Mouse (Mus musculus) common myeloid progenitor, adult 5-6 weeks (primary cell): Measurements from ENCODE around the gene Bsx. TPM values are rescaled to one million over a fixed set of nuclear protein-coding genes. Genes with fewer than 3 reads are reported as not detected.

Source experiments
- ATAC-seq: replicated peaks from 2 replicates; pipeline ENCODE4 v1.8.0; 2016; ENCODE audit warnings: low read depth, mild to moderate bottlenecking, moderate TSS enrichment, inconsistent platforms; ENCODE audit not compliant: poor library complexity, severe bottlenecking
- total RNA-seq: library from RNA; stranded (forward); fragments of 200-1000, 187-1606 nt; gene quantifications from 2 replicates; pipeline ENCODE4 v1.2.3, GENCODE M21; 2017

The Bsx gene
- not detected in 2 replicates for total RNA-seq

- peak; percentile 77 for ATAC-seq
Observed at GRCm38 (mm10) chr9:40873556-40874470, at the start of gene Bsx. Bsx (plus strand) TSS chr9:40874127.

- ATAC-seq = no peak
Observed at GRCm38 (mm10) chr9:40825601-40826000, 48.3 kb upstream of the Bsx start.

GRCm38 (mm10) chr9:40827366-40827765, 46.6 kb upstream of the Bsx start:
- ATAC-seq = no peak

DNA sequence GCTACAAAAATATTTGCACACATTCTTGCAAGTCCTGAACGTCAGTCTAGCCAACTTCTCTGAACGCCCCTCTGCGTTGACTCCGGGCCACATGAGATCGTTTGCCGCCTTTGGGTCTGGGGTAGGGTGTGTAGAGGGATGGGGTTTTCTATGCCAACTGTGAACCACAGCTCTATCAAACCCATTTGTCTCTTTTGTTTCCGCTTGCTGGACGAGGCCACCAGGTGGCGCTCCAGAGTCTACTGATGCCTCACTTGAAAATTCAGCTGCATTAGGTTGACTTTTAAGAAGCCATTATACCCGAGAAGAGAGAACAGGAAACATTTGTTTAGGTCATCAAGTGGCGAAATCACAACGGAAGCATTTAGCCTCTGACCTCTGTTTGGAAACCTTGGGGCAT, 39.4 kb upstream of the Bsx start:
- ATAC-seq = peak; percentile 89

DNA sequence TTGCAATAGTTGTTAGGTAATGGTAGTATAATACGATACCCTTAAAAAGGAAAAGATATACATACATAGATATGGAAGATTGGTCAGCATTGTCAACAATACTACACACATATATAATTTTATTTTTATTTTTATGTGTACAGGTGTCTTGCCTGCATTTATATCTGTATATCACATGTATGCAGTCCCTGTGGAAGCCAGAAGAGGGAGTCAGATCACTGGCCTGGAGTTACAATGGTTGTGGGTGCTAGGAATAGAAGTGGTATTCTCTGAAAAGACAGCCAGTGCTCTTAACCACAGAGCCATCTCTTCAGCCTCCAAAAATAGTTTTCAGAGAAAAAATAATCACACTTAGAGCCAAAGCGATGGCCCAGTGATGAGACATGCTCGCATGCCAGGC, 37.2 kb upstream of the Bsx start:
- no peak for ATAC-seq

GRCm38 (mm10) chr9:40839662-40840061, 34.3 kb upstream of the Bsx start:
- no peak for ATAC-seq

DNA sequence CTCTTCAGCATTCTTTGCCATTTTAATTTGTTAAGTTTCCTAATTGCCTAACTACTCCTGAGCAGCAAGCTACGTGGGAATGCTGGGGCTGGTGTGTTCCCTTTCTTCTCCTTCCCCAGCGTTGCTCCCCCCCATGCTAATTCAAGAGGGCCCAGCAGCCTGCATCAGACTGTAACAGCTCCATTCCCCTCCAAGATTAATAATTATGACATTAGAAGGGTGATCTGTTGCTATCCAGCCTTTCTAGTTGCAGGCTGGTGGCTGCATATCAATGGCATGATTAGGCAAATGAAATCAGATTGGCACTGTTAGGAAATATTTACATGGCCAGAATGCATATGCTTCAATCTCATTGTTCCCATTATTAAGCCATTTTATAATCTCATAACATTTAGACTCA, 22.4 kb upstream of the Bsx start:
- no peak for ATAC-seq

- no peak for ATAC-seq
Observed at GRCm38 (mm10) chr9:40858461-40859160, 15.3 kb upstream of the Bsx start.

GRCm38 (mm10) chr9:40859196-40859595, 14.7 kb upstream of the Bsx start:
- no peak for ATAC-seq

GRCm38 (mm10) chr9:40870331-40870730, 3.6 kb upstream of the Bsx start:
- ATAC-seq = no peak

GRCm38 (mm10) chr9:40871369-40872155, 2.4 kb upstream of the Bsx start:
- no peak for ATAC-seq

- peak; percentile 56; the same call in 1 of the 2 replicates for ATAC-seq
Observed at GRCm38 (mm10) chr9:40872156-40872478, 1.8 kb upstream of the Bsx start.

DNA sequence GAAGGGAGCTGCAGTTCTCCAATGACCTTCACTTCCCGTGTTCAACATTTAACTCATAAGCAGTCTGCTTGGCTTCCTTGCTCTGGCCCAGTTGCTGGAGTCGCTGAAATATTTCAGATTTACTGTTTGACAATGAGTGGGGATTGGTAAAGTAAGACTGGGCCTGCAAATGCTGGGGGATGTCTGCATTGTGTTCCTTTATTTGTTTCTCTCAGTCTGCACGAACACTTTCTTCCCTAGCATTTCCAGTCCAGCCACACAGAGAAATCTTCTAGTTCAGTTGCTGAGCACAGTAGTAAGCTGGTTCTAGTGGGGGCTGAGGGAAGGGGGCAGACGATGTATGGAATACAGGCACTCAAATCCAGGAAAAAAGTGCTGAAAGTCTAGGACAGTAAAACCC, 1.0 kb downstream of the Bsx start:
- ATAC-seq = no peak

DNA sequence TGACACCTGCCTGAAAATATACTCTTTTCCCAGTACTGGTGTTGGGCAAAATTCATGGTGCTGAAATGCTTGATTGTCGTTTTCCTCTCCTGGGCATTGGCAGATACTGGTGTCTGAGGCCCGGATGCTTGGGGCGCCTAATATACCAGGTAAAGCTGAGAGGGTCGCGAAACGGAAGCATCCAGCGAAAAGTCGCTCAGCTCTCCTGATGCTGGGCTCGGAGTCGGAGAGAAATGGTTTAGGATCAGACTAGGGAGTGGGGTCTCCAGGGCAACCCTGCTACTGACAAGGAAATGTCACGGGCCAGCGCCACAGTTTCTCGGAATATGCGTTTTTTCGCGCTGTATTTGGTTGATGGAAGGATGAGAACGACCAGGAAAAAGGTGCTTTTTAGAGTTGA, 1.5 kb downstream of the Bsx start:
- no peak for ATAC-seq

- no peak for ATAC-seq
Observed at GRCm38 (mm10) chr9:40876164-40876563, 2.2 kb downstream of the Bsx start.

GRCm38 (mm10) chr9:40876693-40877092, 2.8 kb downstream of the Bsx start:
- no peak for ATAC-seq

DNA sequence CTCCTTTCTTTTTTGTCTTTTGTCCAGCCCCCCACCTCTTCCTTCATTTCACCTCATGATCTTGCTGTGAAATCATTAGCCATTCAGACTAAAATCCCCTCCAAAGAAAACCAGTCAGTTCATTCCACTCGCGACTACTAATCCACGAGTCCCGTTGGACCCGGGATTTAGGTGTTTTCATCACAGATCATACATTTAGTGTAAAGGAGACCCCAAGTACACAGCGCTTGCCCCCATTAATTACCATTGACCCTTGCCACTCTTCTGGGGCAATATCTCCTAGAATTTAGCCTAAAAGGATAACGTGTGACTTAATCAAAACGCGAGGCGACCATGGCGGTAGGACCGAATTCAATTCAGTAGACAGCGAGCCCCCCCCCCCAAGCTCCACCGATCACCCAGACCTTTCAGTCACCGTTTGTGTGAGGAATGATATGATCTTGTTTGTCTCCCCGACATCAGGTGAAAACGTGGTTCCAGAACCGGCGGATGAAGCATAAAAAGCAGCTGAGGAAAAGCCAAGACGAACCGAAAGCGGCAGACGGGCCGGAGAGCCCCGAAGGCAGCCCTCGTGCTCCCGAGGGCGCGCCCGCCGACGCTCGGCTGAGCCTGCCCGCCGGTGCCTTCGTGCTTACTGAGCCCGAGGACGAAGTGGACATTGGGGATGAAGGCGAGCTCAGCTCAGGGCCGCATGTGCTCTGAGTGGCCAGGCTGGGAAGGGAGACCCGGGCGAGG, 3.4 kb downstream of the Bsx start:
- no peak for ATAC-seq

GRCm38 (mm10) chr9:40877881-40878235, 3.9 kb downstream of the Bsx start:
- ATAC-seq = no peak

- ATAC-seq = no peak
Observed at GRCm38 (mm10) chr9:40878291-40878945, 4.5 kb downstream of the Bsx start.

DNA sequence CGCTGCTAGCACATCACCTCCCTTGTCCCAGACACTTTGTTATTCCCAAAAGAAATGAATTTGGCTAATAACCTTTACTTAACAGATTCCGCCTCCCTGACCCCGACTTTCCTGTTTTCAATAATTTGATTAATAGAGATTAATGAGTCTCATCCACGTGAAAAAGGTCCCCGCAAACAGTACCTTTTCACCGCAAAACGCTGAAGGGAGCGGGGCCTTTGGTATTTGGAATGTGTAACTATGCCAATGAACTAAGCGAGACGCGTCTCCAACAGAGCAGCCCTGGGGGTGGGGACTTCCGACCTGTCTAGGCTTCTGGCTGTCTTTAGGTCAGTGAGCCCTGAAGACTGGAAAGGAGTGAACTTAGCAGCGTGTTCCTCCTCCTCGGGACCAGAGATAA, 5.1 kb downstream of the Bsx start:
- no peak for ATAC-seq
